Mouse (Mus musculus) C2C12 (cell line): ENCODE results near the gene Tppp3. TPM values are rescaled to one million over a fixed set of nuclear protein-coding genes. Genes with fewer than 3 reads are reported as not detected.

Experiments used
- H3K27me3 ChIP-seq: one replicate; pipeline ENCODE4 v1.6.1; 2011; ENCODE audit not compliant: control insufficient read depth, insufficient read depth, insufficient read length
- H3K36me3 ChIP-seq: one replicate; pipeline ENCODE4 v1.6.1; 2011; ENCODE audit not compliant: control insufficient read depth, insufficient read depth
- H3K4me3 ChIP-seq: one replicate; pipeline ENCODE4 v1.5.1; 2011; ENCODE audit warnings: mild to moderate bottlenecking, control low read depth; ENCODE audit not compliant: poor library complexity, insufficient read depth, severe bottlenecking
- H3K79me2 ChIP-seq: one replicate; pipeline ENCODE4 v1.6.1; 2011; ENCODE audit not compliant: control insufficient read depth, insufficient read depth
- H3K79me3 ChIP-seq: one replicate; pipeline ENCODE4 v1.6.1; 2011; ENCODE audit warnings: low read depth, control low read depth
- H3ac ChIP-seq: one replicate; pipeline ENCODE3; 2011; ENCODE audit warnings: low read depth; ENCODE audit not compliant: control insufficient read depth, insufficient read length
- CEBPB ChIP-seq: IDR thresholded peaks from one replicate; pipeline ENCODE4 v1.6.1; 2011; ENCODE audit warnings: low read depth, mild to moderate bottlenecking, control low read depth, moderate library complexity
- CTCF ChIP-seq: IDR thresholded peaks from one replicate; pipeline ENCODE4 v1.5.1; 2011; ENCODE audit not compliant: control insufficient read depth, insufficient read depth, insufficient read length
- FOSL1 ChIP-seq: IDR thresholded peaks from one replicate; pipeline ENCODE4 v1.8.0; 2011; ENCODE audit warnings: mild to moderate bottlenecking, low read length; ENCODE audit not compliant: poor library complexity, insufficient read depth, severe bottlenecking
- MAX ChIP-seq: IDR thresholded peaks from one replicate; pipeline ENCODE4 v1.6.1; 2011; ENCODE audit warnings: mild to moderate bottlenecking, control low read depth
- MYOD1 ChIP-seq: IDR thresholded peaks from one replicate; pipeline ENCODE4 v1.6.1; 2011; ENCODE audit warnings: low read depth; ENCODE audit not compliant: control insufficient read depth, insufficient read length
- MYOG ChIP-seq: IDR thresholded peaks from one replicate; pipeline ENCODE4 v1.6.1; 2011; ENCODE audit not compliant: control insufficient read depth, insufficient read length; ENCODE audit errors: extremely low read depth
- USF1 ChIP-seq: IDR thresholded peaks from one replicate; pipeline ENCODE4 v1.6.1; 2011; ENCODE audit warnings: low read depth, mild to moderate bottlenecking, control low read depth, moderate library complexity
- polyA plus RNA-seq: library from polyadenylated mRNA; unstranded; fragments of >200 nt; fragmentation: generic; extraction: Trizol; gene quantifications from one replicate; pipeline ENCODE4 v1.2.1, GENCODE M21; 2012; ENCODE audit warnings: missing spikeins

The Tppp3 gene
- polyA plus RNA-seq, 1 experiment: 219 TPM

DNA sequence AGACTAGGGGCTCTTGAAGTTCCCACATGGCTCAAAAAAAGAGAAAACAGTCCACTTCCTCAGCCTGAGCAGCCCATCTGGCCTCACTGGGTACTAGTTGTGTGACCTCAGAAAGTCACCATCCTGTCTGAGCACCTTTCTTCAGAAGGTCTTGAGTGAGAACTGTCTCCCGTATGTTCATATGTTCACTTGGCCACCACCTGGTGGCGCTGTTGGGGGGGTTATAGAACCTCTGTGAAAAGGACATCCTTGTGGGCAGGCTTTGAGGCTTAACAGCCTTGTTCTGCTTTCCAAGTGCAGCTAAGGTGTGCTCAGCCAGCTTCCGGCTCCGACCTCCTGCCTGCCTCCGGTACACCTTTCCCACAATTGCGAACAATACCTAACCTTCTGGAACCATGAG lies 10.1 kb upstream of the Tppp3 start:
- TF ChIP-seq CTCF (peak; percentile 39), MYOG (no peak)
- H3K36me3 ChIP-seq: peaks cover 16% of the 10 kb centered on the region
- no peaks in the 10 kb centered on the region for H3K79me3 ChIP-seq
- H3K27me3 ChIP-seq: no peaks in the 10 kb centered on the region
- no peak overlapping the region for H3K4me3 ChIP-seq
- H3ac ChIP-seq: no peak overlapping the region
- no peaks in the 10 kb centered on the region for H3K79me2 ChIP-seq

DNA sequence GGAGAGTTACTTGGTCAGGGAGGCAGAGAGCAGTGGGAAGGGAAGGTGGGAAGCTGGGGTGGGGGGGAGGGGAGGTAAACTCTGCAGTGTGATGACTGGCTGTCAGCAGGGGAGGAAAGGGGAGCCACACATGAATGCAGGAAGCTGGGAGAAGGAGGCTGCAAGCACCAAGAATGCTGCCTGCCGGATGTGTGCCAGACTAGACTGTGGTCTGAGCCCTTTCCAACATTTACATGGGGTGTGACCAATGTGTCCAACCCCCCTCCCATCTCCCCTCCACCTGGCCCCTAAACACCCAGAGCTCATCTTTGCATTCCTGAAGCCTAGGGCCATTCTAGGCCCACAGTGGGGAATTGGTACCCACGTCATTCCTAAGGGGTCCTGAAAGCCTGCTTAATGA lies 9.7 kb upstream of the Tppp3 start:
- Histone ChIP-seq H3ac (no peak overlapping the region), H3K36me3 (peaks cover 19% of the 10 kb centered on the region), H3K27me3 (no peaks in the 10 kb centered on the region), H3K79me2 (no peaks in the 10 kb centered on the region), H3K4me3 (no peak overlapping the region), H3K79me3 (no peaks in the 10 kb centered on the region)
- TF ChIP-seq CEBPB: no peak
- no peak for TF ChIP-seq MYOD1
- TF ChIP-seq FOSL1: no peak
- no peak for TF ChIP-seq USF1
- no peak for TF ChIP-seq MAX
- no peak for TF ChIP-seq MYOG
- no peak for TF ChIP-seq CTCF

DNA sequence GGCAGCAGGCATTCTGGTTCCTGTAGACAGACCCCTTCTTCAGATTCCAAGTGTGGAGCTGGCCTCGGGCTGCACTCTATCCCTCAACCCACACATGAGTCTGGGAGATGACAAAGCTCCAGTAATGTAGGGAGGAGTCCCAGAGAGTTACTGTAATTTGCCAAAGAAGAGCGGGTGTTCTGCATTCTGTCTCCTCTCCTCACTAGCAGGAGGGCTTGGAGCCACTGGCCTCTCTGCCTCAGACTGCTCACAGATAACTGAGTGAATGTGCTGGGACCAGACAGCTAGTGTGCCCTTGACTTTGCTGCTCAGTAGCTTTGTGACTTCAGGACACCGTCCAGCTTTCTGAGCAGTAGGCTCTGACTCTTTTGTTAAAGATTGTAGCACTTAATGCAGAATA lies 6.5 kb upstream of the Tppp3 start:
- H3K4me3 ChIP-seq: no peak overlapping the region
- no peak overlapping the region for H3ac ChIP-seq
- no peaks in the 10 kb centered on the region for H3K79me2 ChIP-seq
- no peaks in the 10 kb centered on the region for H3K79me3 ChIP-seq
- TF ChIP-seq MYOG (no peak), FOSL1 (no peak), MAX (no peak), USF1 (no peak), CTCF (no peak), MYOD1 (no peak), CEBPB (no peak)
- H3K27me3 ChIP-seq: no peaks in the 10 kb centered on the region
- peaks cover 36% of the 10 kb centered on the region for H3K36me3 ChIP-seq

DNA sequence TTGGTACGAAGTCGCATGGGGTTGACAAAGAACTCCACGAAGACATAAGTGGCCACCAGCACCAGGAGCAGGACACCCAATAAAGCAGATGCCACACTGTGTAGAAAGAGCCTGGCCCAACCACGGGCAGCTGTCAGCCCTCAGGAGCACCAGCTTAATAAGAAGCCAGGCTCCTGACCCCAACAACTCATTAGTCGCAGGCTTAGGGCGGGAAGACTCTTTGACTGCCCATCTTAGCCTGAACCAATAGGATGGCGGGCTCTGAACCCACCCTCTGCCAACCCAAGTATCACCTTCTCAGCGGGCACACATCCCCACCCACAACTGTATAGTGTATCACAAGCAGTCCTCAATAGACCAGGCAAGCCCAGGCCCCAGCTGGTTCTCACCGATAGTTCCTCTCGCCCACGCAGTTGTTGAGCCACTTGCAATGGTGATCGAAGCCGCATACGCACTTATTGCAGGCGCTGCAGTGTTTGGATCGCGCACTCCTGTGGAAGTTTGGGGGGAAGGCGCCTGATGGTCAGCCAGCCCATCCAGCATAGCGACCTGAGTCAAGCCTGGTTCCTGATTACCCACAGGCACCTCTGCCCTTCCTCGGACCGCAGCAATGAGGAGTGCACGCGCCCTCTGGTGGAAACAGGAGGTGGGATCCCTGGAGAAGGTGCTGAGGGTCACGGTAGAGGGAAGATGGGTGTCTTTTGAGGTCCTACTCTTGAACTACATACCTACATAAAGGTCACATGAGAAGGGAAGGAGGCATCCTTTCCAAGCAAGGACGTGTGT lies 5.5 kb upstream of the Tppp3 start:
- Histone ChIP-seq H3K27me3 (no peaks in the 10 kb centered on the region), H3K36me3 (peaks cover 31% of the 10 kb centered on the region), H3K79me3 (no peaks in the 10 kb centered on the region)

DNA sequence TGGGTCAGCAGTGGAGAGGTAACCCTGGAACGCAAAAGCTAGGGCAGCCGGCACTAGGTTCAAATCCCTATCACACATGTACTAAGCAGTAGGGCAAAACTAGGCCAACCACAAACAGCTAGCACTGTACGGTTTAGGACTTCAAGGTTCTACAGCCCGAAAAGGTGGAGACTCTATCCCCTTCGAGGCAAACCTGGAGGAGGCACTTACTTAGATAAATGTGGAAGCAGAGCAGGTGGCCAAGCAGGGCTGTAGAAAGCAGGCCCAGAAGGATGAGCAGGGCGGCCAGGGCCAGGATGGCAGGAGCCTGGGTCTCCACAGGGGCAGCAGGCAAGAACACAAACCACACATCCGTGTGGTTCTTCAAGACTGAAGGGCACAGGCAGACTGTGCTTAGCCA lies 4.8 kb upstream of the Tppp3 start:
- TF ChIP-seq MYOG: no peak
- no peak for TF ChIP-seq MYOD1
- TF ChIP-seq FOSL1: no peak
- TF ChIP-seq CTCF: no peak
- no peak for TF ChIP-seq CEBPB
- no peak for TF ChIP-seq MAX
- TF ChIP-seq USF1: no peak
- H3K36me3 ChIP-seq: peaks cover 24% of the 10 kb centered on the region
- no peak overlapping the region for H3ac ChIP-seq
- no peak overlapping the region for H3K4me3 ChIP-seq
- no peaks in the 10 kb centered on the region for H3K79me2 ChIP-seq
- no peaks in the 10 kb centered on the region for H3K27me3 ChIP-seq
- no peaks in the 10 kb centered on the region for H3K79me3 ChIP-seq

More for the DNA sequence above, 5.5 kb upstream of the Tppp3 start:
- H3K79me2 ChIP-seq: no peaks in the 10 kb centered on the region
- TF ChIP-seq CTCF (peak; percentile 93), MAX (no peak), MYOG (no peak)
- H3K4me3 ChIP-seq: no peak overlapping the region
- H3ac ChIP-seq: no peak overlapping the region

DNA sequence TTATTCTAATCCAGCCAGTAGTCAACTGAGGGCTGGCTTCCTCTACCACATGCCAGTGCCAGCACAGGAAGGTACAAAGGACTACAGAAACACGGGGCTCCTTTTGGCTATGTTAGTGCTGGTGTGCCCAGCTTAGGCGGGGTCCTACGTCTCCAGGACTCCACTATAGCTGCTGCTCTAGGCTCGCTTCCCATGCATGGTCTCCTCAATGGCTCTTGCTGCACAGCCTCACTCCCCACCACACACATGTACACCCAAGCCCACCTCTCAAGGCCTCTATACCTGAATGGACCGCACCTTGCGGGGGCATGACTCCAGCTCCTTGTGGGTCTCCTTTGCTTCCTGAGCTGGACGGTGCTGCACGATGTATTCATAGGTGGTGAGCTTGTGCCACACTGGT lies 4.4 kb upstream of the Tppp3 start:
- TF ChIP-seq FOSL1: no peak
- no peak for TF ChIP-seq CEBPB
- TF ChIP-seq MAX: no peak
- no peak for TF ChIP-seq MYOD1
- TF ChIP-seq USF1: no peak
- TF ChIP-seq MYOG: no peak
- TF ChIP-seq CTCF: no peak
- Histone ChIP-seq H3K27me3 (no peaks in the 10 kb centered on the region), H3K36me3 (peaks cover 24% of the 10 kb centered on the region)

More for the DNA sequence above, 4.4 kb upstream of the Tppp3 start:
- Histone ChIP-seq H3K79me2 (no peaks in the 10 kb centered on the region), H3ac (no peak overlapping the region), H3K79me3 (no peaks in the 10 kb centered on the region), H3K4me3 (no peak overlapping the region)
